Mouse (Mus musculus) spleen, postnatal 10 days (tissue): ENCODE measurements around the gene Ggt7.
"Not testable (repeated sequence)": the region's sequence is repeated elsewhere in the genome, so short reads cannot be mapped to it uniquely, and the experiment has no call there.

ENCODE experiments used
- DNase-seq, 2 experiments: peaks; one replicate each; pipeline ENCODE4 v3.0.0; 2021 to 2022; ENCODE audit warnings: low spot score in 2 of 2

The Ggt7 gene

GRCm38 (mm10) chr2:155517455-155518423 is at the start of gene Ggt7, which contains the start of gene Acss2:
Gene Ggt7, minus strand, starts transcription at chr2:155518237.
Gene Acss2, plus strand, starts transcription at chr2:155517948.
- peak; percentile 97 to 99 for DNase-seq

GRCm38 (mm10) chr2:155567751-155568150 is 49.7 kb upstream of the Ggt7 start:
- DNase-seq: no peak

- DNase-seq: no peak
Observed at GRCm38 (mm10) chr2:155562934-155563333, 44.9 kb upstream of the Ggt7 start.

- no peak for DNase-seq
Observed at GRCm38 (mm10) chr2:155562209-155562608, 44.2 kb upstream of the Ggt7 start.

GRCm38 (mm10) chr2:155554426-155554985 is 36.5 kb upstream of the Ggt7 start:
- DNase-seq: no peak

- DNase-seq: peak in 1 of 2 experiments; percentile 41
Observed at GRCm38 (mm10) chr2:155552949-155553354, 34.9 kb upstream of the Ggt7 start.

- no peak for DNase-seq
Observed at GRCm38 (mm10) chr2:155552336-155552735, 34.3 kb upstream of the Ggt7 start.

GRCm38 (mm10) chr2:155546955-155547354 is 28.9 kb upstream of the Ggt7 start:
- DNase-seq: no peak

- DNase-seq: no peak
Observed at GRCm38 (mm10) chr2:155540822-155541458, 22.9 kb upstream of the Ggt7 start.

GRCm38 (mm10) chr2:155539696-155540095 is 21.7 kb upstream of the Ggt7 start:
- no peak for DNase-seq

GRCm38 (mm10) chr2:155538463-155539057 is 20.5 kb upstream of the Ggt7 start:
- DNase-seq: not testable (repeated sequence)

GRCm38 (mm10) chr2:155537761-155538462 is 19.9 kb upstream of the Ggt7 start:
- DNase-seq: no peak

- no peak for DNase-seq
Observed at GRCm38 (mm10) chr2:155536292-155536691, 18.3 kb upstream of the Ggt7 start.

- DNase-seq: no peak
Observed at GRCm38 (mm10) chr2:155527367-155527766, 9.3 kb upstream of the Ggt7 start.

- no peak for DNase-seq
Observed at GRCm38 (mm10) chr2:155524378-155524777, 6.3 kb upstream of the Ggt7 start.

- no peak for DNase-seq
Observed at GRCm38 (mm10) chr2:155523706-155524105, 5.7 kb upstream of the Ggt7 start.

GRCm38 (mm10) chr2:155518531-155519270 is 664 bp upstream of the Ggt7 start:
- DNase-seq: no peak

GRCm38 (mm10) chr2:155515941-155516340 is 2.1 kb downstream of the Ggt7 start:
- DNase-seq: peak; percentile 65 to 78

GRCm38 (mm10) chr2:155514666-155515065 is 3.4 kb downstream of the Ggt7 start:
- peak; percentile 42 to 81 for DNase-seq

- DNase-seq: no peak
Observed at GRCm38 (mm10) chr2:155513543-155513942, 4.5 kb downstream of the Ggt7 start.

- peak; percentile 25 to 72 for DNase-seq
Observed at GRCm38 (mm10) chr2:155512479-155512878, 5.6 kb downstream of the Ggt7 start.
